Mouse (Mus musculus) lung, embryonic 14.5 days (tissue): Measurements from ENCODE around the gene Clec16a. TPM values are rescaled to one million over a fixed set of nuclear protein-coding genes. Genes with fewer than 3 reads are reported as not detected.

Experiments
- ATAC-seq: fragments of 200-750 bp; cut with Nextera tagmentation; 2 replicates; pipeline ENCODE4 v1.8.0; 2017; ENCODE audit warnings: mild to moderate bottlenecking, moderate TSS enrichment, moderate library complexity; ENCODE audit not compliant: insufficient read depth
- DNase-seq: peaks from one replicate; pipeline ENCODE4 v3.0.0-alpha.2; 2015
- H3K27ac ChIP-seq: fragments of 300-500 bp; sonication (generic); 2 replicates; pipeline ENCODE4 v1.5.1; 2014; ENCODE audit warnings: low read depth, mild to moderate bottlenecking, moderate library complexity
- H3K27me3 ChIP-seq: fragments of 300-500 bp; sonication (generic); 2 replicates; pipeline ENCODE4 v1.6.1; 2014; ENCODE audit warnings: low read length, control low read depth; ENCODE audit not compliant: insufficient read depth
- H3K36me3 ChIP-seq: fragments of 300-500 bp; sonication (generic); 2 replicates; pipeline ENCODE4 v1.6.1; 2014; ENCODE audit warnings: control low read depth; ENCODE audit not compliant: insufficient read depth
- H3K4me1 ChIP-seq: fragments of 300-500 bp; sonication (generic); 2 replicates; pipeline ENCODE4 v1.6.1; 2014; ENCODE audit warnings: antibody characterized with exemption, control low read depth; ENCODE audit not compliant: insufficient read depth
- H3K4me2 ChIP-seq: fragments of 300-500 bp; sonication (generic); 2 replicates; pipeline ENCODE4 v1.6.1; 2014; ENCODE audit warnings: mild to moderate bottlenecking
- H3K4me3 ChIP-seq: fragments of 300-500 bp; sonication (generic); 2 replicates; pipeline ENCODE4 v1.5.1; 2014; ENCODE audit warnings: low read depth, low read length
- H3K9ac ChIP-seq: fragments of 300-500 bp; sonication (generic); 2 replicates; pipeline ENCODE4 v1.6.1; 2014
- H3K9me3 ChIP-seq: fragments of 300-500 bp; sonication (generic); 2 replicates; pipeline ENCODE4 v1.6.1; 2016; ENCODE audit warnings: low read depth, low read length, control low read depth
- CTCF ChIP-seq: IDR thresholded peaks from 2 replicates; pipeline ENCODE4 v1.5.1; 2016; ENCODE audit warnings: antibody characterized with exemption, low read depth
- WGBS: fragments of 180-500 bp; shearing (Covaris S2); extraction: QIAGEN DNeasy Blood & Tissue Kit; methylation state at CpG from one replicate; pipeline ENCODE4 v1.1.7; 2014; 5-methylcytosine and 5-hydroxymethylcytosine counted together
- polyA plus RNA-seq: library from polyadenylated mRNA; unstranded; fragments of >200 nt; fragmentation: Nextera tagmentation; extraction: Ambion mirVana; gene quantifications from 2 replicates; pipeline ENCODE4 v1.2.1, GENCODE M21; 2014

Gene Clec16a
- polyA plus RNA-seq, 1 experiment from 2014 or later: 27.4 TPM

- no peaks in the 10 kb centered on the region for H3K36me3 ChIP-seq
- H3K4me1 ChIP-seq: peaks cover 17% of the 10 kb centered on the region
- WGBS: 71% methylated on average over 5 of the region's 5 CpGs
- no peaks in the 10 kb centered on the region for H3K9me3 ChIP-seq
- H3K27me3 ChIP-seq: no peaks in the 10 kb centered on the region
- H3K27ac ChIP-seq: no peak overlapping the region
- no peak overlapping the region for H3K4me3 ChIP-seq
- no peak overlapping the region for H3K9ac ChIP-seq
- no peak overlapping the region for H3K4me2 ChIP-seq
- TF ChIP-seq CTCF: no peak
- ATAC-seq (no peak), DNase-seq (no peak)
Measured at GRCm38 (mm10) chr16:10691705-10692104, 146.6 kb downstream of the Clec16a start.

GRCm38 (mm10) chr16:10692848-10693247, 147.7 kb downstream of the Clec16a start:
- no peak overlapping the region for H3K4me3 ChIP-seq
- no peaks in the 10 kb centered on the region for H3K27me3 ChIP-seq
- no peak overlapping the region for H3K27ac ChIP-seq
- no peak overlapping the region for H3K4me2 ChIP-seq
- 91% methylated on average over 8 of the region's 8 CpGs for WGBS
- peaks cover 17% of the 10 kb centered on the region for H3K4me1 ChIP-seq
- H3K36me3 ChIP-seq: no peaks in the 10 kb centered on the region
- no peak for DNase-seq
- no peak for TF ChIP-seq CTCF
- no peaks in the 10 kb centered on the region for H3K9me3 ChIP-seq
- no peak overlapping the region for H3K9ac ChIP-seq
- ATAC-seq: no peak

GRCm38 (mm10) chr16:10693424-10693823, 148.3 kb downstream of the Clec16a start:
- 79% methylated on average over 1 of the region's 1 CpGs for WGBS
- DNase-seq (no peak), ATAC-seq (no peak)
- H3K36me3 ChIP-seq: no peaks in the 10 kb centered on the region
- H3K27ac ChIP-seq: no peak overlapping the region
- H3K4me1 ChIP-seq: peaks cover 17% of the 10 kb centered on the region
- H3K27me3 ChIP-seq: no peaks in the 10 kb centered on the region
- H3K4me3 ChIP-seq: no peak overlapping the region
- H3K9me3 ChIP-seq: no peaks in the 10 kb centered on the region
- no peak overlapping the region for H3K9ac ChIP-seq
- no peak overlapping the region for H3K4me2 ChIP-seq
- no peak for TF ChIP-seq CTCF

- ATAC-seq (peak; percentile 57), DNase-seq (peak; percentile 93)
- H3K4me3 ChIP-seq: no peak overlapping the region
- H3K27ac ChIP-seq: peak overlapping the region; percentile 54; the same call in 1 of the 2 replicates
- no peak overlapping the region for H3K9ac ChIP-seq
- 0 out of 2 replicates have a peak overlapping the region, but pooled peaks have one; percentile 28 for H3K4me2 ChIP-seq
- no peak; the same call in 1 of the 2 replicates for TF ChIP-seq CTCF
- 12% methylated on average over 11 of the region's 11 CpGs for WGBS
- H3K27me3 ChIP-seq: no peaks in the 10 kb centered on the region
- H3K9me3 ChIP-seq: no peaks in the 10 kb centered on the region
- H3K36me3 ChIP-seq: no peaks in the 10 kb centered on the region
- H3K4me1 ChIP-seq: peaks cover 17% of the 10 kb centered on the region
Measured at GRCm38 (mm10) chr16:10694414-10694851, 149.3 kb downstream of the Clec16a start.

GRCm38 (mm10) chr16:10697861-10698659, 152.9 kb downstream of the Clec16a start:
- no peaks in the 10 kb centered on the region for H3K27me3 ChIP-seq
- no peak overlapping the region for H3K9ac ChIP-seq
- DNase-seq (peak; percentile 31), ATAC-seq (peak; percentile 55)
- H3K4me3 ChIP-seq: no peak overlapping the region
- no peaks in the 10 kb centered on the region for H3K36me3 ChIP-seq
- peaks cover 8% of the 10 kb centered on the region for H3K4me1 ChIP-seq
- H3K9me3 ChIP-seq: no peaks in the 10 kb centered on the region
- no peak overlapping the region for H3K4me2 ChIP-seq
- peak overlapping the region; percentile 44; the same call in 1 of the 2 replicates for H3K27ac ChIP-seq
- WGBS: 61% methylated on average over 6 of the region's 6 CpGs
- no peak for TF ChIP-seq CTCF

- H3K27ac ChIP-seq: no peak overlapping the region; the same call in 1 of the 2 replicates
- H3K9ac ChIP-seq: no peak overlapping the region
- no peaks in the 10 kb centered on the region for H3K9me3 ChIP-seq
- no peak overlapping the region for H3K4me3 ChIP-seq
- ATAC-seq (no peak), DNase-seq (no peak)
- 77% methylated on average over 3 of the region's 3 CpGs for WGBS
- TF ChIP-seq CTCF: no peak
- H3K36me3 ChIP-seq: no peaks in the 10 kb centered on the region
- no peaks in the 10 kb centered on the region for H3K27me3 ChIP-seq
- H3K4me2 ChIP-seq: no peak overlapping the region
- H3K4me1 ChIP-seq: peaks cover 5% of the 10 kb centered on the region
Measured at GRCm38 (mm10) chr16:10699316-10699715, 154.2 kb downstream of the Clec16a start.

- no peak overlapping the region for H3K4me2 ChIP-seq
- H3K9ac ChIP-seq: no peak overlapping the region
- ATAC-seq: no peak
- no peaks in the 10 kb centered on the region for H3K4me1 ChIP-seq
- H3K36me3 ChIP-seq: no peaks in the 10 kb centered on the region
- no peak for DNase-seq
- TF ChIP-seq CTCF: no peak
- H3K27me3 ChIP-seq: no peaks in the 10 kb centered on the region
- WGBS: 58% methylated on average over 2 of the region's 2 CpGs
- H3K4me3 ChIP-seq: no peak overlapping the region
- no peaks in the 10 kb centered on the region for H3K9me3 ChIP-seq
- H3K27ac ChIP-seq: no peak overlapping the region
Measured at GRCm38 (mm10) chr16:10700160-10700559, 155.0 kb downstream of the Clec16a start.
